Mouse (Mus musculus) lung, postnatal 0 days (tissue): ENCODE measurements around the gene Adgrf3. TPM values are rescaled to one million over a fixed set of nuclear protein-coding genes. Genes with fewer than 3 reads are reported as not detected.

Experiments
- ATAC-seq: fragments of 200-750 bp; cut with Nextera tagmentation; 2 replicates; pipeline ENCODE4 v1.8.0; 2017; ENCODE audit warnings: moderate library complexity
- DNase-seq: peaks from one replicate; pipeline ENCODE4 v3.0.0-alpha.2; 2016; ENCODE audit warnings: low spot score
- H3K27ac ChIP-seq: fragments of 300-500 bp; sonication (generic); 2 replicates; pipeline ENCODE4 v1.5.1; 2014; ENCODE audit warnings: antibody characterized with exemption, mild to moderate bottlenecking, low read length, mixed read lengths
- H3K27me3 ChIP-seq: fragments of 300-500 bp; sonication (generic); replicated peaks from 2 replicates; pipeline ENCODE4 v1.6.1; 2014; ENCODE audit warnings: low read length, mixed read lengths; ENCODE audit not compliant: insufficient read depth
- H3K36me3 ChIP-seq: fragments of 300-500 bp; sonication (generic); 2 replicates; pipeline ENCODE4 v1.6.1; 2014; ENCODE audit warnings: low read length, mixed read lengths; ENCODE audit not compliant: insufficient read depth
- H3K4me1 ChIP-seq: fragments of 300-500 bp; sonication (generic); 2 replicates; pipeline ENCODE4 v1.6.1; 2014; ENCODE audit warnings: antibody characterized with exemption, low read depth, low read length, mixed read lengths; ENCODE audit not compliant: insufficient read depth
- H3K4me2 ChIP-seq: fragments of 300-500 bp; sonication (generic); replicated peaks from 2 replicates; pipeline ENCODE4 v1.6.1; 2014; ENCODE audit warnings: low read depth, mild to moderate bottlenecking, low read length, moderate library complexity, mixed read lengths
- H3K4me3 ChIP-seq: fragments of 300-500 bp; sonication (generic); 2 replicates; pipeline ENCODE4 v1.5.1; 2014; ENCODE audit warnings: low read depth, low read length
- H3K9ac ChIP-seq: fragments of 300-500 bp; sonication (generic); replicated peaks from 2 replicates; pipeline ENCODE4 v1.6.1; 2014; ENCODE audit warnings: low read depth, mild to moderate bottlenecking
- H3K9me3 ChIP-seq: fragments of 300-500 bp; sonication (generic); 2 replicates; pipeline ENCODE4 v1.6.1; 2016; ENCODE audit warnings: low read length, mixed read lengths
- CTCF ChIP-seq: IDR thresholded peaks from 2 replicates; pipeline ENCODE4 v1.5.1; 2016; ENCODE audit warnings: antibody characterized with exemption, mild to moderate bottlenecking
- EP300 ChIP-seq: IDR thresholded peaks from 2 replicates; pipeline ENCODE4 v1.6.1; 2016; ENCODE audit warnings: antibody characterized with exemption, mild to moderate bottlenecking, control low read depth
- WGBS: fragments of 180-500 bp; shearing (Covaris S2); extraction: QIAGEN DNeasy Blood & Tissue Kit; methylation state at CpG from one replicate; pipeline ENCODE4 v1.1.7; 2014; 5-methylcytosine and 5-hydroxymethylcytosine counted together
- microRNA counts: library from miRNA; unstranded; fragments of <30 nt; microRNA quantifications from one replicate; lab custom pipeline; 2015
- microRNA-seq: library from miRNA; unstranded; fragments of <30 nt; microRNA quantifications from one replicate; pipeline ENCODE4, GENCODE M21; 2016
- polyA plus RNA-seq: library from polyadenylated mRNA; unstranded; fragments of >200 nt; fragmentation: Nextera tagmentation; extraction: Ambion mirVana; gene quantifications from 2 replicates; pipeline ENCODE4 v1.2.1, GENCODE M21; 2015

Adgrf3 gene
- polyA plus RNA-seq, 1 experiment from 2014 or later = 0.13 TPM

- Histone ChIP-seq H3K36me3 (peaks cover 13% of the 10 kb centered on the region; the same call in 1 of the 2 replicates), H3K4me1 (0 out of 2 replicates have a peak, but pooled peaks cover 3% of the 10 kb centered on the region), H3K9me3 (no peaks in the 10 kb centered on the region), H3K9ac (no peak overlapping the region), H3K27me3 (no peaks in the 10 kb centered on the region), H3K4me2 (no peak overlapping the region), H3K27ac (no peak overlapping the region), H3K4me3 (no peak overlapping the region)
- TF ChIP-seq EP300 (no peak), CTCF (no peak)
- DNase-seq (no peak), ATAC-seq (no peak)
- WGBS = 80% methylated on average over 5 of the region's 5 CpGs
These were observed 57.2 kb downstream of the Adgrf3 start for GRCm38 (mm10) chr5:30148133-30148920.

- Histone ChIP-seq H3K9ac (no peak overlapping the region), H3K4me1 (0 out of 2 replicates have a peak, but pooled peaks cover 1% of the 10 kb centered on the region), H3K36me3 (peaks cover 13% of the 10 kb centered on the region; the same call in 1 of the 2 replicates), H3K9me3 (no peaks in the 10 kb centered on the region), H3K27me3 (no peaks in the 10 kb centered on the region), H3K27ac (no peak overlapping the region), H3K4me2 (no peak overlapping the region), H3K4me3 (no peak overlapping the region)
- ATAC-seq = no peak
- 86% methylated on average over 6 of the region's 6 CpGs for WGBS
- no peak for DNase-seq
- TF ChIP-seq EP300 = no peak
- TF ChIP-seq CTCF = no peak
These were observed 59.0 kb downstream of the Adgrf3 start for GRCm38 (mm10) chr5:30146526-30146925.

MicroRNA genes within 50 kb of the gene (microRNA counts, 519-probe panel; counts per million panel counts)
- microRNA mmu-miR-1960 (lab: Ali Mortazavi, UCI) = not detected

Small RNAs within 50 kb of the gene (microRNA-seq; reads per million reads assigned to microRNA genes)
- gene Mir1960 = not detected

Other genes starting within 250 kb of the Adgrf3 start
- 0.25 and 2.1 TPM in 2 replicates for gene Il6, start 192.6 kb downstream of the Adgrf3 start, polyA plus RNA-seq
- gene Tyms, start 132.1 kb downstream of the Adgrf3 start, polyA plus RNA-seq = 37.3 and 38.9 TPM in 2 replicates
- gene Garem2, start 100.6 kb downstream of the Adgrf3 start, polyA plus RNA-seq = 0.04 and 0.05 TPM in 2 replicates
- gene 3110082J24Rik, start 99.6 kb downstream of the Adgrf3 start, polyA plus RNA-seq = not detected in 2 replicates
- gene Hadha, start 50.6 kb downstream of the Adgrf3 start, polyA plus RNA-seq = 107 and 110 TPM in 2 replicates
- gene Hadhb, start 50.5 kb downstream of the Adgrf3 start, polyA plus RNA-seq = 104 and 107 TPM in 2 replicates
- gene Selenoi, start 26.9 kb upstream of the Adgrf3 start, polyA plus RNA-seq = 9.4 and 11.0 TPM in 2 replicates
- gene Drc1, start 75.7 kb upstream of the Adgrf3 start, polyA plus RNA-seq = 6.5 and 8.4 TPM in 2 replicates